Mouse (Mus musculus) adrenal gland, adult 18-20 months (tissue): Measurements from ENCODE around the gene Ablim2. TPM values are rescaled to one million over a fixed set of nuclear protein-coding genes. Genes with fewer than 3 reads are reported as not detected.

Source experiments
- DNase-seq, 2 experiments: peaks; one replicate each; pipeline ENCODE4 v3.0.0; 2021 to 2022; ENCODE audit warnings: low spot score in 2 of 2
- long read RNA-seq, 2 experiments: library from polyadenylated mRNA; stranded (forward); transcript quantifications; one replicate each; pipeline ENCODE4 v2.0.0; 2021
- total RNA-seq, 2 experiments: library from RNA; stranded (reverse); gene quantifications; 1 replicate in 1 of 2; 2 replicates in 1 of 2; pipeline ENCODE4 v1.2.3; 2021

The Ablim2 gene
- 1 to 10 TPM; 7.5 to 8.0 TPM for total RNA-seq
- long read RNA-seq, experiment 1, partial matches to known transcripts = 0 of 2 reads
- long read RNA-seq, experiment 1, other reads (novel, unspliced or antisense) = 2 of 2 reads
- long read RNA-seq, experiment 2, partial matches to known transcripts = 2 of 3 reads
- long read RNA-seq, experiment 2, other reads (novel, unspliced or antisense) = 1 of 3 reads

GRCm38 (mm10) chr5:35757639-35758001 is at the start of gene Ablim2:
Gene Ablim2 (plus strand): TSS chr5:35757880.
- DNase-seq = peak; percentile 82

- peak in 1 of 2 experiments; percentile 45 for DNase-seq
These were observed 47.2 kb upstream of the Ablim2 start for GRCm38 (mm10) chr5:35710481-35710880.

- DNase-seq = no peak
These were observed 46.7 kb upstream of the Ablim2 start for GRCm38 (mm10) chr5:35710931-35711330.

- no peak for DNase-seq
These were observed 45.2 kb upstream of the Ablim2 start for GRCm38 (mm10) chr5:35712517-35712916.

- peak; percentile 69 to 72 for DNase-seq
These were observed 43.9 kb upstream of the Ablim2 start for GRCm38 (mm10) chr5:35713649-35714354.

GRCm38 (mm10) chr5:35717455-35717854 is 40.2 kb upstream of the Ablim2 start:
- DNase-seq = no peak

GRCm38 (mm10) chr5:35717946-35718345 is 39.7 kb upstream of the Ablim2 start:
- DNase-seq = peak; percentile 54 to 57

- DNase-seq = no peak
These were observed 38.9 kb upstream of the Ablim2 start for GRCm38 (mm10) chr5:35718817-35719216.

- DNase-seq = no peak
These were observed 38.3 kb upstream of the Ablim2 start for GRCm38 (mm10) chr5:35719343-35719742.

GRCm38 (mm10) chr5:35719880-35720279 is 37.8 kb upstream of the Ablim2 start:
- peak in 1 of 2 experiments; percentile 59 for DNase-seq

- no peak for DNase-seq
These were observed 35.7 kb upstream of the Ablim2 start for GRCm38 (mm10) chr5:35721933-35722332.

- no peak for DNase-seq
These were observed 35.0 kb upstream of the Ablim2 start for GRCm38 (mm10) chr5:35722654-35723053.

- DNase-seq = no peak
These were observed 33.8 kb upstream of the Ablim2 start for GRCm38 (mm10) chr5:35723900-35724299.

GRCm38 (mm10) chr5:35725840-35726239 is 31.8 kb upstream of the Ablim2 start:
- DNase-seq = no peak

- DNase-seq = no peak
These were observed 30.2 kb upstream of the Ablim2 start for GRCm38 (mm10) chr5:35727447-35727846.

- DNase-seq = no peak
These were observed 29.2 kb upstream of the Ablim2 start for GRCm38 (mm10) chr5:35728344-35728956.

- peak; percentile 43 to 63 for DNase-seq
These were observed 28.7 kb upstream of the Ablim2 start for GRCm38 (mm10) chr5:35728957-35729460.

GRCm38 (mm10) chr5:35729844-35730243 is 27.8 kb upstream of the Ablim2 start:
- peak in 1 of 2 experiments; percentile 48 for DNase-seq

GRCm38 (mm10) chr5:35730552-35730951 is 27.1 kb upstream of the Ablim2 start:
- no peak for DNase-seq

- DNase-seq = no peak
These were observed 26.7 kb upstream of the Ablim2 start for GRCm38 (mm10) chr5:35731006-35731405.

GRCm38 (mm10) chr5:35733523-35733922 is 24.2 kb upstream of the Ablim2 start:
- DNase-seq = no peak

- DNase-seq = peak; percentile 52 to 69
These were observed 20.3 kb upstream of the Ablim2 start for GRCm38 (mm10) chr5:35737231-35737901.
